Mouse (Mus musculus) limb, embryonic 15.5 days (tissue): ENCODE data around the gene Cdh24. TPM values are rescaled to one million over a fixed set of nuclear protein-coding genes. Genes with fewer than 3 reads are reported as not detected.

Experiments
- ATAC-seq: fragments of 200-750 bp; cut with Nextera tagmentation; 2 replicates; pipeline ENCODE4 v1.8.0; 2017; ENCODE audit warnings: low read depth, moderate TSS enrichment; ENCODE audit not compliant: insufficient number of reproducible peaks, low FRiP score, low TSS enrichment
- H3K27ac ChIP-seq: fragments of 300-500 bp; sonication (generic); 2 replicates; pipeline ENCODE4 v1.5.1; 2015; ENCODE audit warnings: moderate library complexity, mild to moderate bottlenecking, inconsistent platforms
- H3K27me3 ChIP-seq: fragments of 300-500 bp; sonication (generic); 2 replicates; pipeline ENCODE4 v1.6.1; 2015; ENCODE audit warnings: inconsistent platforms
- H3K36me3 ChIP-seq: fragments of 300-500 bp; sonication (generic); 2 replicates; pipeline ENCODE4 v1.6.1; 2015; ENCODE audit warnings: inconsistent platforms
- H3K4me1 ChIP-seq: fragments of 300-500 bp; sonication (generic); 2 replicates; pipeline ENCODE4 v1.6.1; 2015; ENCODE audit warnings: inconsistent platforms
- H3K4me2 ChIP-seq: fragments of 300-500 bp; sonication (generic); 2 replicates; pipeline ENCODE4 v1.6.1; 2015; ENCODE audit warnings: mild to moderate bottlenecking, inconsistent platforms
- H3K4me3 ChIP-seq: fragments of 300-500 bp; sonication (generic); 2 replicates; pipeline ENCODE4 v1.5.1; 2015; ENCODE audit warnings: mild to moderate bottlenecking, inconsistent platforms
- H3K9ac ChIP-seq: fragments of 300-500 bp; sonication (generic); 2 replicates; pipeline ENCODE4 v1.6.1; 2015; ENCODE audit warnings: inconsistent platforms
- H3K9me3 ChIP-seq: fragments of 300-500 bp; sonication (generic); 2 replicates; pipeline ENCODE4 v1.6.1; 2016; ENCODE audit warnings: inconsistent platforms
- WGBS: fragments of 180-500 bp; shearing (Covaris S2); methylation state at CpG from one replicate; pipeline ENCODE4 v1.1.7; 2015; 5-methylcytosine and 5-hydroxymethylcytosine counted together
- polyA plus RNA-seq: library from polyadenylated mRNA; unstranded; fragments of >200 nt; fragmentation: Nextera tagmentation; extraction: Ambion mirVana; gene quantifications from 2 replicates; pipeline ENCODE4 v1.2.1, GENCODE M21; 2015

Cdh24 gene
- polyA plus RNA-seq, 1 experiment from 2014 or later, result 4.2 TPM

DNA sequence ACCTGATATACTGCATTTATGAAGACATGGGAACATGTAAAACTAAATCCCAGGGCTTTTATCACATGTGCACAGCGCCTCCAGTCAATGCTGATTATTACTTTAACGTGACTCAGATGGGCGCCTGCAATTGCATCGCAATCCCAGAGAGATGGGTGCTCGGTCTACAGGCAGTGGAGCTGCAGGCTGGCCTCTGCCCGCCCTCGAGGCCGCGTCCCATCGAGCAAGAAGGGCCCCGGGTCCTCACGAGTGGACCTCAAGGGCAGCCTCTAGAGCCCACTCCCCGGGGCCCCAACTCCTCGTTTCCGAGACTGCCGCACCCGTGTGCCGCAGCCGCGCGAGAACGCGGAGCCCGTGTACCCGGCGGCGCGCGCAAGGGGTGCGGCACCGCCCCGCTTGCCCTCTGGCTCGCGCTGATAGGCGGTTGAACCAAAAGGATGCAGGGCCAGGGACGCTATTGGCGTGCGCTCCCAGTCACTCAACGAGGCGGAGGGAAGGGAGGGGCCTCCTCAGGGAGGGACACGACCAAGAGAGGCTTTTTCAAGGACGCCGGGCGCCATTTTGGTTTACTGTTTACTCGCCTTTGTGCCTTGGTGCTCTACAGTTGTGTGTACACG, 38.0 kb downstream of the Cdh24 start:
- Histone ChIP-seq H3K4me3 (peak overlapping the region; percentile 69), H3K4me2 (peak overlapping the region; percentile 45), H3K27me3 (no peaks in the 10 kb centered on the region), H3K36me3 (0 out of 2 replicates have a peak, but pooled peaks cover 9% of the 10 kb centered on the region), H3K27ac (peak overlapping the region; percentile 98), H3K9ac (peak overlapping the region; percentile 75), H3K4me1 (peaks cover 21% of the 10 kb centered on the region), H3K9me3 (no peaks in the 10 kb centered on the region)
- peak; percentile 98 for ATAC-seq
- under 1% methylated on average over 46 of the region's 46 CpGs for WGBS

- 30% methylated on average over 4 of the region's 4 CpGs for WGBS
- Histone ChIP-seq H3K4me3 (peak overlapping the region; percentile 69), H3K27me3 (no peaks in the 10 kb centered on the region), H3K27ac (peak overlapping the region; percentile 98), H3K9ac (no peak overlapping the region), H3K4me1 (peaks cover 21% of the 10 kb centered on the region), H3K4me2 (peak overlapping the region; percentile 45), H3K9me3 (no peaks in the 10 kb centered on the region), H3K36me3 (0 out of 2 replicates have a peak, but pooled peaks cover 9% of the 10 kb centered on the region)
- no peak for ATAC-seq
Measured at GRCm38 (mm10) chr14:54602613-54603012, 38.6 kb downstream of the Cdh24 start.

GRCm38 (mm10) chr14:54601601-54602000, 39.6 kb downstream of the Cdh24 start:
- no peaks in the 10 kb centered on the region for H3K9me3 ChIP-seq
- 0 out of 2 replicates have a peak, but pooled peaks cover 9% of the 10 kb centered on the region for H3K36me3 ChIP-seq
- H3K27me3 ChIP-seq, result no peaks in the 10 kb centered on the region
- WGBS, result 57% methylated on average over 2 of the region's 2 CpGs
- no peak overlapping the region for H3K4me2 ChIP-seq
- peaks cover 21% of the 10 kb centered on the region for H3K4me1 ChIP-seq
- no peak overlapping the region for H3K4me3 ChIP-seq
- no peak overlapping the region for H3K9ac ChIP-seq
- no peak overlapping the region for H3K27ac ChIP-seq
- ATAC-seq, result no peak

- 77% methylated on average over 7 of the region's 7 CpGs for WGBS
Measured at GRCm38 (mm10) chr14:54597084-54597483, 44.1 kb downstream of the Cdh24 start.

GRCm38 (mm10) chr14:54594631-54595414, 46.3 kb downstream of the Cdh24 start:
- no peaks in the 10 kb centered on the region for H3K27me3 ChIP-seq
- no peak for ATAC-seq
- H3K4me3 ChIP-seq, result no peak overlapping the region
- H3K27ac ChIP-seq, result no peak overlapping the region
- peaks cover 27% of the 10 kb centered on the region for H3K36me3 ChIP-seq
- no peak overlapping the region for H3K4me2 ChIP-seq
- peaks cover 6% of the 10 kb centered on the region; the same call in 1 of the 2 replicates for H3K4me1 ChIP-seq
- WGBS, result 77% methylated on average over 28 of the region's 28 CpGs
- H3K9me3 ChIP-seq, result no peaks in the 10 kb centered on the region
- H3K9ac ChIP-seq, result no peak overlapping the region

More at GRCm38 (mm10) chr14:54597084-54597483, 44.1 kb downstream of the Cdh24 start:
- no peak overlapping the region for H3K27ac ChIP-seq
- peaks cover 6% of the 10 kb centered on the region; the same call in 1 of the 2 replicates for H3K4me1 ChIP-seq
- no peak overlapping the region for H3K9ac ChIP-seq
- no peak overlapping the region for H3K4me3 ChIP-seq
- peaks cover 20% of the 10 kb centered on the region; the same call in 1 of the 2 replicates for H3K36me3 ChIP-seq
- no peaks in the 10 kb centered on the region for H3K27me3 ChIP-seq
- no peaks in the 10 kb centered on the region for H3K9me3 ChIP-seq
- no peak for ATAC-seq
- no peak overlapping the region for H3K4me2 ChIP-seq

DNA sequence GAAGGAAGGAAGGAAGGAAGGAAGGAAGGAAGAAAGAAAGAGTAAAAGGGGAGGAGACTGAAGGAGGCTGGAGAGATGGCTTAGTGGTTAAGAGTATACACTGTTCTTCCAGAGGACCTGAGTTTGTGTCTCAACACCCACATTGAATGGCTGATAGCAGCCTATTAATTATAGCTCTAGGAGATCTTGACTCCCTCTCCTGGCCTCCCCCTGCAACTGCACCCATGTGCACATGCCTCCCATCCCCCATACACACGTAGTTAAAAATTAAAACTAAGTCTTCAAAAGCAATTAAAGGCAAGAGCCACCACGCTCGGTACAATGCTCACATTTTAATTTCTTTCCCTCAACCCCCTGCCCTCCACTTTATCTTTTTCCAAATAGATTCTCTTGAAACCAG, 47.1 kb downstream of the Cdh24 start:
- Histone ChIP-seq H3K4me1 (peaks cover 6% of the 10 kb centered on the region; the same call in 1 of the 2 replicates), H3K4me2 (no peak overlapping the region), H3K4me3 (no peak overlapping the region), H3K9ac (no peak overlapping the region), H3K9me3 (no peaks in the 10 kb centered on the region), H3K36me3 (peaks cover 22% of the 10 kb centered on the region), H3K27ac (no peak overlapping the region), H3K27me3 (no peaks in the 10 kb centered on the region)
- ATAC-seq, result no peak
- WGBS, result 88% methylated on average over 3 of the region's 3 CpGs

GRCm38 (mm10) chr14:54592319-54592934, 48.7 kb downstream of the Cdh24 start:
- peaks cover 6% of the 10 kb centered on the region; the same call in 1 of the 2 replicates for H3K4me1 ChIP-seq
- H3K36me3 ChIP-seq, result peaks cover 18% of the 10 kb centered on the region
- ATAC-seq, result no peak
- H3K9ac ChIP-seq, result no peak overlapping the region
- H3K9me3 ChIP-seq, result no peaks in the 10 kb centered on the region
- H3K4me3 ChIP-seq, result no peak overlapping the region
- peak overlapping the region; percentile 22 for H3K27ac ChIP-seq
- 42% methylated on average over 10 of the region's 10 CpGs for WGBS
- no peaks in the 10 kb centered on the region for H3K27me3 ChIP-seq
- H3K4me2 ChIP-seq, result no peak overlapping the region

DNA sequence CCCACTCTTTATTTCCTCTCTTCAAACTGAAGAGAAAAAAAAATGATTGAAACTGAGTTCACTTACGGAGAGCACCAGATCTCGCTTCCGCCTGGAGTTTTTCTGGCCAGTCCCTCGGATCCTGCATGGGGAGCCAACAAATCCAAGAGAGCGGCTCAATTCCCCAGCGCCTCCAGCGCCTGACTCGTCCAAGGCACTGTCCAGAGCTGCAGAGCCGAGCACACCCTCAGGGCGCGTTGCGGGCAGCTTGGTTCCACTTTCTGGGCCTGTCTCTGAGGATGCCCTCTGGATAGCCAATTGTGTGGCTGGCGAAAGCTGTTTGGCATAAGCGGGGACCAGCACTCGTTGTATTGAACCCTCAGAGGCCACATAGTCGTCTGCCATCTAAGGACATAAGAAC, 50.1 kb downstream of the Cdh24 start:
- ATAC-seq, result no peak
- Histone ChIP-seq H3K4me1 (peaks cover 6% of the 10 kb centered on the region; the same call in 1 of the 2 replicates), H3K36me3 (peaks cover 18% of the 10 kb centered on the region), H3K27me3 (no peaks in the 10 kb centered on the region), H3K4me3 (no peak overlapping the region), H3K4me2 (no peak overlapping the region), H3K9ac (no peak overlapping the region), H3K9me3 (no peaks in the 10 kb centered on the region), H3K27ac (no peak overlapping the region)
- WGBS, result 91% methylated on average over 16 of the region's 16 CpGs

DNA sequence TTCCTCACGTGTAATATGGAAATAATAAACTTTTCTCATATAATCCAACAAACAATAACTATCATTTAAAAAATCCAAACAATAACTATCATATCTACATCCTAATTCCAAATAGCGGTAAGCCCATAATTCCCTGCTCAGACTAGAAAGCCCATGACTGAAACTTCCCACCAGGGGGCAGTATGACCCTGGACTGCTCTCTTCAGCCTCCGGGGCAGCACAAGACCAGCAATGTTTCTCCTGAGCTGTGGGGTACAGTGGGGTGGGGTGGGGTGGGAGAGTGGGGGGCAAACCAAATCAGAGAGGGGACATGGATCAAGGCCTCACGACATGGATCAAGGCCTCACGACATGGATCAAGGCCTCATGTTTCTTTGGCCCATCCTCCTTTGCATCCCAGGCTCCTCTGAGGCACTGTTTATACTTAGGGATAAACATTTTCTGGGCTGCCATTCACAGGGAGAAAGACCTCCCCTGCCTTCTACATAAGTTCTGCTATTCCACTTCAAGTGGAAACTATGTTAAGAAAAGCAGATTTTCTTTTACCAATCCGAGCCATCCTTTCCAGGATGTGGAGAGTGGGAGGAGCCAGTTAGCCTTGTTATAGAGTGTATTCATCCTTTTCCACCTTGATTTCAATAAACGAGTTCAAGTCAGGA, 57.4 kb downstream of the Cdh24 start:
- ATAC-seq, result 0 out of 2 replicates have a peak, but pooled peaks have one; percentile 30
- H3K4me3 ChIP-seq, result no peak overlapping the region
- H3K9me3 ChIP-seq, result no peaks in the 10 kb centered on the region
- no peak overlapping the region for H3K4me2 ChIP-seq
- H3K36me3 ChIP-seq, result peaks cover 20% of the 10 kb centered on the region; the same call in 1 of the 2 replicates
- H3K9ac ChIP-seq, result no peak overlapping the region
- H3K27ac ChIP-seq, result no peak overlapping the region
- WGBS, result 51% methylated on average over 7 of the region's 7 CpGs
- no peaks in the 10 kb centered on the region; the same call in 1 of the 2 replicates for H3K4me1 ChIP-seq
- no peaks in the 10 kb centered on the region for H3K27me3 ChIP-seq

DNA sequence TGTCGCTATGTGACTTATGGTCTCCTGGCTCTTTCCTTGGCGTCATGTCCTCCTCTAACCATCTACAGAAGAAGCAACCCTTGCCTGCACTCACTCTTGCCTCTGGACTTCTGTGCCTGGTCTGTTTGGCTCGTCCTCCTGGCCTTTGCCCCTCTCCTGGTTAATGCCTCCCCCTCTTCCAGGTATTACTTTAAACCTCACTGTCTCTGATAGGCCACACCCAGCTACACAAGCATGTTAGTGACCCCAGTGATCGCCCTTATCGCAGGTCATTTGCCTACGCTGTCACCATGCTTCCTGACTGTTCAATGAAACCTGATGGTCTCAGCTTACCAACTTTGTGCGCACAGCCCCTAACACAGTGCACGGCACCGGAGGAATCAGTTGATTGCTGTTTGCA, 58.6 kb downstream of the Cdh24 start:
- Histone ChIP-seq H3K4me1 (peaks cover 5% of the 10 kb centered on the region), H3K36me3 (peaks cover 20% of the 10 kb centered on the region; the same call in 1 of the 2 replicates), H3K4me2 (no peak overlapping the region), H3K9me3 (no peaks in the 10 kb centered on the region), H3K27ac (no peak overlapping the region), H3K4me3 (no peak overlapping the region), H3K27me3 (no peaks in the 10 kb centered on the region), H3K9ac (no peak overlapping the region)
- ATAC-seq, result no peak
- 93% methylated on average over 9 of the region's 9 CpGs for WGBS
